Mouse (Mus musculus) liver, embryonic 11.5 days (tissue): ENCODE measurements around the gene Fam205a2. TPM values are rescaled to one million over a fixed set of nuclear protein-coding genes. Genes with fewer than 3 reads are reported as not detected.
"Not testable (repeated sequence)": the region's sequence is repeated elsewhere in the genome, so short reads cannot be mapped to it uniquely, and the experiment has no call there.

Source experiments
- ATAC-seq: fragments of 200-750 bp; cut with Nextera tagmentation; replicated peaks from 2 replicates; pipeline ENCODE4 v1.8.0; 2017; ENCODE audit warnings: moderate number of reproducible peaks, mild to moderate bottlenecking, moderate TSS enrichment, moderate library complexity; ENCODE audit not compliant: low FRiP score
- DNase-seq: peaks from one replicate; pipeline ENCODE4 v3.0.0-alpha.2; 2017; ENCODE audit warnings: low spot score
- H3K27ac ChIP-seq: fragments of 300-500 bp; sonication (generic); 2 replicates; pipeline ENCODE4 v1.5.1; 2014; ENCODE audit warnings: mild to moderate bottlenecking, low read depth, low read length, control low read depth
- H3K27me3 ChIP-seq: fragments of 300-500 bp; sonication (generic); replicated peaks from 2 replicates; pipeline ENCODE4 v1.6.1; 2014; ENCODE audit warnings: low read length, mixed read lengths; ENCODE audit not compliant: control insufficient read depth, insufficient read depth
- H3K36me3 ChIP-seq: fragments of 300-500 bp; sonication (generic); 2 replicates; pipeline ENCODE4 v1.6.1; 2014; ENCODE audit warnings: mild to moderate bottlenecking, low read length, moderate library complexity, mixed read lengths; ENCODE audit not compliant: control insufficient read depth, insufficient read depth
- H3K4me1 ChIP-seq: fragments of 300-500 bp; sonication (generic); replicated peaks from 2 replicates; pipeline ENCODE4 v1.6.1; 2014; ENCODE audit warnings: low read length, mixed read lengths; ENCODE audit not compliant: control insufficient read depth, insufficient read depth
- H3K4me2 ChIP-seq: fragments of 300-500 bp; sonication (generic); 2 replicates; pipeline ENCODE4 v1.6.1; 2014; ENCODE audit warnings: mild to moderate bottlenecking, control low read depth, moderate library complexity
- H3K4me3 ChIP-seq: fragments of 300-500 bp; sonication (generic); 2 replicates; pipeline ENCODE4 v1.5.1; 2014; ENCODE audit warnings: low read depth, low read length, control low read depth
- H3K9ac ChIP-seq: fragments of 300-500 bp; sonication (generic); 2 replicates; pipeline ENCODE4 v1.6.1; 2014; ENCODE audit warnings: low read depth, low read length, control low read depth
- H3K9me3 ChIP-seq: fragments of 300-500 bp; sonication (generic); 2 replicates; pipeline ENCODE4 v1.6.1; 2016; ENCODE audit warnings: low read length, inconsistent platforms, mixed read lengths; ENCODE audit not compliant: control insufficient read depth
- WGBS: fragments of 180-500 bp; shearing (Covaris S2); extraction: QIAGEN DNeasy Blood & Tissue Kit; methylation state at CpG from one replicate; pipeline ENCODE4 v1.1.7; 2014; 5-methylcytosine and 5-hydroxymethylcytosine counted together
- polyA plus RNA-seq: library from polyadenylated mRNA; unstranded; fragments of >200 nt; fragmentation: Nextera tagmentation; extraction: Ambion mirVana; gene quantifications from 2 replicates; pipeline ENCODE4 v1.2.1, GENCODE M21; 2014

Fam205a2 gene
- polyA plus RNA-seq: not detected in 2 replicates

GRCm38 (mm10) chr4:42528075-42528474 lies at the start of gene Fam205a2:
Fam205a2 (minus strand) TSS chr4:42528175.
- not testable (repeated sequence) for H3K9ac ChIP-seq, DNase-seq, H3K36me3 ChIP-seq, H3K4me1 ChIP-seq, H3K27ac ChIP-seq, H3K4me2 ChIP-seq, H3K9me3 ChIP-seq, H3K27me3 ChIP-seq, H3K4me3 ChIP-seq, ATAC-seq
- no CpG with 5 or more reads among the region's 1 CpGs for whole genome bisulfite sequencing

Other genes starting within 250 kb of the Fam205a2 start
- not detected in 2 replicates for gene Gm21953, start 233.9 kb downstream of the Fam205a2 start, polyA plus RNA-seq
- gene Fam205a3, start 209.8 kb downstream of the Fam205a2 start, polyA plus RNA-seq: not detected in 2 replicates
- not detected in 2 replicates for gene Gm21586, start 88.8 kb downstream of the Fam205a2 start, polyA plus RNA-seq
- not detected in 2 replicates for gene Gm2163, start 61.4 kb downstream of the Fam205a2 start, polyA plus RNA-seq
- not detected in 2 replicates for gene Gm10591, start 84.0 kb upstream of the Fam205a2 start, polyA plus RNA-seq
- not detected in 2 replicates for gene Gm2564, start 101.5 kb upstream of the Fam205a2 start, polyA plus RNA-seq
- not detected in 2 replicates for gene Ccl27b, start 127.1 kb upstream of the Fam205a2 start, polyA plus RNA-seq
- not detected in 2 replicates for gene Il11ra2, start 133.7 kb upstream of the Fam205a2 start, polyA plus RNA-seq
- not detected in 2 replicates for gene 4930578G10Rik, start 207.4 kb upstream of the Fam205a2 start, polyA plus RNA-seq
- not detected in 2 replicates for gene Ccl19, start 228.4 kb upstream of the Fam205a2 start, polyA plus RNA-seq
- gene Ccl21a, start 245.8 kb upstream of the Fam205a2 start, polyA plus RNA-seq: 0.65 and 1.2 TPM in 2 replicates